Mouse (Mus musculus) ES-E14 (cell line): Measurements from ENCODE around the gene Gamt. TPM values are rescaled to one million over a fixed set of nuclear protein-coding genes. Genes with fewer than 3 reads are reported as not detected.

ENCODE experiments used
- DNase-seq: peaks from one replicate; pipeline ENCODE4 v3.0.0-alpha.2; 2013; ENCODE audit warnings: low read depth, low spot score
- H3K27ac ChIP-seq: 2 replicates; pipeline ENCODE4 v1.5.1; 2012; ENCODE audit warnings: low read depth, mild to moderate bottlenecking, low read length, moderate library complexity, mixed read lengths; ENCODE audit not compliant: poor library complexity, insufficient read depth, severe bottlenecking
- H3K36me3 ChIP-seq: 2 replicates; pipeline ENCODE4 v1.6.1; 2012; ENCODE audit warnings: mild to moderate bottlenecking, low read length, moderate library complexity, mixed read lengths; ENCODE audit not compliant: control insufficient read depth, poor library complexity, insufficient read depth, severe bottlenecking
- H3K4me1 ChIP-seq, 2 experiments: fragments of 150-350 bp in 1 of 2; sonication (generic) in 1 of 2; 2 replicates each; pipeline ENCODE4 v1.6.1; 2012; ENCODE audit warnings: low read length in 2 of 2, mild to moderate bottlenecking in 1 of 2, mixed read lengths in 1 of 2; ENCODE audit not compliant: control insufficient read depth in 2 of 2, insufficient read depth in 2 of 2, poor library complexity in 1 of 2
- H3K4me3 ChIP-seq, 2 experiments: fragments of 150-350 bp in 1 of 2; sonication (generic) in 1 of 2; 2 replicates each; pipeline ENCODE4 v1.5.1; 2012; ENCODE audit warnings: low read length in 2 of 2, low read depth in 1 of 2, mild to moderate bottlenecking in 1 of 2, mixed read lengths in 1 of 2; ENCODE audit not compliant: insufficient read depth in 1 of 2, poor library complexity in 1 of 2, severe bottlenecking in 1 of 2
- H3K9ac ChIP-seq: 2 replicates; pipeline ENCODE4 v1.6.1; 2012; ENCODE audit warnings: low read depth, mild to moderate bottlenecking, low read length, mixed read lengths; ENCODE audit not compliant: poor library complexity, insufficient read depth, severe bottlenecking
- H3K9me3 ChIP-seq: fragments of 150-350 bp; sonication (generic); 2 replicates; pipeline ENCODE4 v1.6.1; 2012; ENCODE audit warnings: low read depth, mild to moderate bottlenecking, low read length; ENCODE audit not compliant: control insufficient read depth, insufficient read depth
- CHD2 ChIP-seq: IDR thresholded peaks from 2 replicates; pipeline ENCODE4 v1.6.1; 2014; ENCODE audit warnings: mild to moderate bottlenecking, low read depth, low read length, inconsistent platforms
- HCFC1 ChIP-seq: IDR thresholded peaks from 2 replicates; pipeline ENCODE4 v1.6.1; 2012; ENCODE audit warnings: low read length, inconsistent platforms, borderline replicate concordance; ENCODE audit not compliant: insufficient read depth
- MAFK ChIP-seq: IDR thresholded peaks from 2 replicates; pipeline ENCODE4 v1.6.1; 2014; ENCODE audit warnings: mild to moderate bottlenecking, low read depth, low read length, inconsistent platforms; ENCODE audit not compliant: insufficient read depth
- ZC3H11A ChIP-seq: IDR thresholded peaks from 2 replicates; pipeline ENCODE4 v1.6.1; 2012; ENCODE audit warnings: low read depth, mild to moderate bottlenecking, inconsistent platforms, low read length, borderline replicate concordance
- ZNF384 ChIP-seq: IDR thresholded peaks from 2 replicates; pipeline ENCODE4 v1.6.1; 2012; ENCODE audit warnings: low read depth, low read length, inconsistent platforms
- in situ Hi-C, 2 experiments: fragments of 600-800 bp; cut with MboI; formaldehyde crosslinking; loops; one replicate each; pipeline ENCODE4 v1.15.1; 2025; ENCODE audit warnings: low sequenced_read_pairs in 2 of 2, inconsistent platforms in 1 of 2; ENCODE audit not compliant: unreplicated experiment in 2 of 2
- total RNA-seq: library from RNA; depleted of rRNA; stranded (reverse); fragments of 300-350 nt; gene quantifications from 2 replicates; pipeline ENCODE4 v1.2.3, GENCODE M21; 2012

Gene Gamt
- total RNA-seq, 1 experiment: 2.9 TPM

DNA sequence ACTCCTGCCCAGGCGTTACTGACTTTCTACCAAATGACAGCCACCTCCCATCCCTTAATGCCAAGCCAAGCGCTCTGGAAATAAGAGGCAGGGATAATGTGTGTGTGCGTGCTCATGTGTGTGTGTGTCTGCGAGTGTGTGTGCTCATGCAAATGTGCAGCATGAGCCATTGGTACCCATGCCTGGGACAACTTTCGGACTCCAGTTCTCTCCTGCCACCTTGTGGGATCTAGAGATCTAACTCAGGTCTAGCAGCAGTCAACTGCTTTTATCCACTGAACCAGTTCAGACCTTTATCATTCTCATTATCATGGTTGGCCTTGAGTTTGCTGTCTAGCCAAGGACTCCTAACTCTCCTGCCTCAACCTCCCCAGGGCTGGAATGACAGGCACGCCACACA lies 13.0 kb downstream of the Gamt start:
- TF ChIP-seq MAFK (no peak), ZNF384 (no peak), CHD2 (no peak), ZC3H11A (no peak), HCFC1 (no peak)
- in situ Hi-C loops: loop anchor here (5.0 to 10.0 kb wide), 2 partner anchors 71 to 73 kb away; partner anchors contain the start of genes Efna2 (in 2 of the 2) and 1600002K03Rik (in 1 of the 2)
- no peak overlapping the region for H3K27ac ChIP-seq
- no peak overlapping the region for H3K9ac ChIP-seq
- no peaks in the 10 kb centered on the region for H3K9me3 ChIP-seq
- H3K4me3 ChIP-seq: no peak overlapping the region
- no peak for DNase-seq
- H3K36me3 ChIP-seq: peaks cover 23% of the 10 kb centered on the region
- H3K4me1 ChIP-seq: no peaks in the 10 kb centered on the region; a peak in 1 of 4 replicates

- peaks cover 39% of the 10 kb centered on the region for H3K36me3 ChIP-seq
- DNase-seq: peak; percentile 88
- H3K9ac ChIP-seq: no peak overlapping the region
- no peak overlapping the region for H3K27ac ChIP-seq
- no peak overlapping the region for H3K4me3 ChIP-seq
- in situ Hi-C loops: loop anchor here (5.0 to 10.0 kb wide), 2 partner anchors 68 to 71 kb away; partner anchors contain the start of genes Efna2 (in 2 of the 2) and 1600002K03Rik (in 1 of the 2)
- no peaks in the 10 kb centered on the region for H3K9me3 ChIP-seq
- H3K4me1 ChIP-seq: no peaks in the 10 kb centered on the region; a peak in 1 of 4 replicates
- TF ChIP-seq MAFK: no peak
- 0 out of 2 replicates have a peak, but pooled peaks have one; percentile 18 for TF ChIP-seq HCFC1
- TF ChIP-seq ZNF384: 0 out of 2 replicates have a peak, but pooled peaks have one; percentile 14
- peak; percentile 42; the same call in 1 of the 2 replicates for TF ChIP-seq ZC3H11A
- no peak for TF ChIP-seq CHD2
Observed at GRCm38 (mm10) chr10:80245600-80245999, 15.2 kb downstream of the Gamt start.

- H3K4me3 ChIP-seq: no peak overlapping the region
- H3K36me3 ChIP-seq: peaks cover 46% of the 10 kb centered on the region
- no peaks in the 10 kb centered on the region; a peak in 1 of 4 replicates for H3K4me1 ChIP-seq
- H3K9ac ChIP-seq: no peak overlapping the region
- TF ChIP-seq ZNF384 (peak; percentile 92), HCFC1 (no peak)
- no peaks in the 10 kb centered on the region for H3K9me3 ChIP-seq
- no peak overlapping the region for H3K27ac ChIP-seq
- peak; percentile 35 for DNase-seq
- in situ Hi-C loops: loop anchor here (5.0 to 10.0 kb wide), 2 partner anchors 68 to 70 kb away; partner anchors contain the start of genes Efna2 (in 2 of the 2) and 1600002K03Rik (in 1 of the 2)
Observed at GRCm38 (mm10) chr10:80244791-80245399, 15.9 kb downstream of the Gamt start.

GRCm38 (mm10) chr10:80242607-80243006 lies 18.2 kb downstream of the Gamt start:
- no peak for DNase-seq
- H3K9ac ChIP-seq: no peak overlapping the region
- no peak overlapping the region for H3K4me3 ChIP-seq
- in situ Hi-C loops: loop anchor here in 1 of 2 experiments (10.0 kb wide), 1 partner anchor 68 kb away; the partner anchor contains the start of genes 1600002K03Rik and Efna2
- no peaks in the 10 kb centered on the region; a peak in 1 of 4 replicates for H3K4me1 ChIP-seq
- H3K9me3 ChIP-seq: no peaks in the 10 kb centered on the region
- no peak overlapping the region for H3K27ac ChIP-seq
- peaks cover 68% of the 10 kb centered on the region for H3K36me3 ChIP-seq
- TF ChIP-seq ZC3H11A (no peak), MAFK (no peak), HCFC1 (no peak), CHD2 (no peak), ZNF384 (no peak)

DNA sequence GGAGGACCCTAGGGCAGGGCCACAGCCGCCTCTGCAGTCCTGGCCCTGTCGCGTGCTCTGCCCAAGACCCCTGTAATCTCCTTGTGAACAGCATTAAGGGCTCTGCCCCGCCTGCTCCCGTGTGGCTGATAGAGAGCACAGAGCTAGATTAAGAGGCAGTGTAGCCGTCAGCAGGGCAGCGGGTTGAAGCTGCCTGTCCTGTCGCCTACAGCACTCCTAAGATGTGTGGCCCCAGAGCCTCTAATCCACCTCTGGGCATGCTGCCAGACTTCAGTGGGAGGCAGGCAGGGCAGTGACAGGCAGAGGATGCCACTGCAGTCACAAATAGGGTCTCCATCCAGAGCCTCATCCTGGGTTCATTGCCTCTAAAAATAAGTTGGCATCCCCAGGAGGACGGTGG lies 18.7 kb downstream of the Gamt start:
- H3K9me3 ChIP-seq: no peaks in the 10 kb centered on the region
- H3K36me3 ChIP-seq: peaks cover 74% of the 10 kb centered on the region
- no peaks in the 10 kb centered on the region; a peak in 1 of 4 replicates for H3K4me1 ChIP-seq
- no peak overlapping the region for H3K4me3 ChIP-seq
- TF ChIP-seq ZNF384 (no peak), ZC3H11A (no peak), HCFC1 (no peak), CHD2 (no peak), MAFK (no peak)
- in situ Hi-C loops: loop anchor here in 1 of 2 experiments (10.0 kb wide), 1 partner anchor 67 kb away; the partner anchor contains the start of genes 1600002K03Rik and Efna2
- no peak for DNase-seq
- H3K9ac ChIP-seq: no peak overlapping the region
- H3K27ac ChIP-seq: no peak overlapping the region
